Mouse (Mus musculus) cerebellum, postnatal 25 days (tissue): ENCODE results near the gene Ung.

Source experiments
- DNase-seq, 2 experiments: peaks; one replicate each; pipeline ENCODE4 v3.0.0; 2021; ENCODE audit warnings: mixed read lengths in 2 of 2

The Ung gene

GRCm38 (mm10) chr5:114173458-114173857 lies 43.3 kb downstream of the Ung start:
- DNase-seq, result no peak

- DNase-seq, result no peak
These were observed 43.8 kb downstream of the Ung start for GRCm38 (mm10) chr5:114173877-114174581.

GRCm38 (mm10) chr5:114174639-114175038 lies 44.5 kb downstream of the Ung start:
- peak in 1 of 2 experiments; percentile 41 for DNase-seq

GRCm38 (mm10) chr5:114175596-114176171 lies 45.5 kb downstream of the Ung start:
- peak; percentile 53 to 74 for DNase-seq

GRCm38 (mm10) chr5:114176548-114177400 lies 46.6 kb downstream of the Ung start:
- DNase-seq, result no peak

GRCm38 (mm10) chr5:114177966-114178719 lies 48.0 kb downstream of the Ung start:
- DNase-seq, result no peak

GRCm38 (mm10) chr5:114179541-114179940 lies 49.4 kb downstream of the Ung start:
- no peak for DNase-seq

- no peak for DNase-seq
These were observed 53.3 kb downstream of the Ung start for GRCm38 (mm10) chr5:114183493-114183892.

- no peak for DNase-seq
These were observed 56.9 kb downstream of the Ung start for GRCm38 (mm10) chr5:114187108-114187507.
